Mouse (Mus musculus): ENCODE data around the gene Klhl10.
A peak's percentile ranks its signal among the peaks of the same experiment; 100 is the strongest.

Klhl10 gene

GRCm38 (mm10) chr11:100408076-100408834 lies 33.5 kb upstream of the Klhl10 start:
- peak; percentile 77 to 79 for DNase-seq (ENCODE audit: low spot score in 2 of 2)

- no peak for DNase-seq (ENCODE audit: low spot score in 2 of 2)
Measured at GRCm38 (mm10) chr11:100408835-100409462, 32.8 kb upstream of the Klhl10 start.

- DNase-seq (ENCODE audit: low spot score in 2 of 2): no peak
Measured at GRCm38 (mm10) chr11:100409686-100410085, 32.0 kb upstream of the Klhl10 start.

GRCm38 (mm10) chr11:100411736-100412135 lies 30.0 kb upstream of the Klhl10 start:
- no peak for DNase-seq (ENCODE audit: low spot score in 2 of 2)

- no peak for DNase-seq (ENCODE audit: low spot score in 2 of 2)
Measured at GRCm38 (mm10) chr11:100413541-100413940, 28.2 kb upstream of the Klhl10 start.

- peak; percentile 84 to 86 for DNase-seq (ENCODE audit: low spot score in 2 of 2)
Measured at GRCm38 (mm10) chr11:100414021-100414913, 27.4 kb upstream of the Klhl10 start, which contains the start of gene P3h4. Gene P3h4 (minus strand): TSS chr11:100414836.

GRCm38 (mm10) chr11:100414914-100415822 lies 26.5 kb upstream of the Klhl10 start, which contains the start of gene Fkbp10:
Gene Fkbp10 (plus strand): TSS chr11:100415697.
- DNase-seq (ENCODE audit: low spot score in 2 of 2): peak; percentile 71 to 78

- DNase-seq (ENCODE audit: low spot score in 2 of 2): no peak
Measured at GRCm38 (mm10) chr11:100421537-100421936, 20.2 kb upstream of the Klhl10 start.

- DNase-seq (ENCODE audit: low spot score in 2 of 2): no peak
Measured at GRCm38 (mm10) chr11:100423836-100424235, 17.9 kb upstream of the Klhl10 start.

GRCm38 (mm10) chr11:100425851-100426250 lies 15.9 kb upstream of the Klhl10 start:
- DNase-seq (ENCODE audit: low spot score in 2 of 2): peak; percentile 58 to 74

- DNase-seq (ENCODE audit: low spot score in 2 of 2): no peak
Measured at GRCm38 (mm10) chr11:100426820-100427219, 14.9 kb upstream of the Klhl10 start.

GRCm38 (mm10) chr11:100428612-100429199 lies 13.0 kb upstream of the Klhl10 start:
- DNase-seq (ENCODE audit: low spot score in 2 of 2): peak in 1 of 2 experiments; percentile 61

GRCm38 (mm10) chr11:100430052-100430451 lies 11.7 kb upstream of the Klhl10 start:
- DNase-seq (ENCODE audit: low spot score in 2 of 2): peak in 1 of 2 experiments; percentile 53

GRCm38 (mm10) chr11:100432002-100432401 lies 9.7 kb upstream of the Klhl10 start:
- no peak for DNase-seq (ENCODE audit: low spot score in 2 of 2)

GRCm38 (mm10) chr11:100435678-100436246 lies 6.0 kb upstream of the Klhl10 start:
- no peak for DNase-seq (ENCODE audit: low spot score in 2 of 2)

- no peak for DNase-seq (ENCODE audit: low spot score in 2 of 2)
Measured at GRCm38 (mm10) chr11:100437901-100438300, 3.8 kb upstream of the Klhl10 start.

GRCm38 (mm10) chr11:100440691-100441522 lies 810 bp upstream of the Klhl10 start:
- DNase-seq (ENCODE audit: low spot score in 2 of 2): peak; percentile 86 to 87

- no peak for DNase-seq (ENCODE audit: low spot score in 2 of 2)
Measured at GRCm38 (mm10) chr11:100442625-100443024, 908 bp downstream of the Klhl10 start.

GRCm38 (mm10) chr11:100457247-100457646 lies 15.5 kb downstream of the Klhl10 start:
- no peak for DNase-seq (ENCODE audit: low spot score in 2 of 2)

Measured in heart, adult 9 months (tissue).